Mouse (Mus musculus) mature B cell (primary cell): ENCODE results near the gene Scyl2.
"Not testable (repeated sequence)": the region's sequence is repeated elsewhere in the genome, so short reads cannot be mapped to it uniquely, and the experiment has no call there.

Experiments used
- in situ Hi-C: fragments of 300-500 bp; cut with MboI; formaldehyde crosslinking; loops from 2 replicates; pipeline ENCODE4 v1.14.3; 2019

Gene Scyl2

GRCm38 (mm10) chr10:89686139-89686808 lies at the start of gene Scyl2:
Gene Scyl2 (minus strand): TSS chr10:89686285.
- in situ Hi-C loops = no loop called here

GRCm38 (mm10) chr10:89732001-89732794 lies 46.1 kb upstream of the Scyl2 start, which contains the start of gene Actr6:
Gene Actr6 (minus strand): TSS chr10:89732295.
- in situ Hi-C loops = no loop called here

GRCm38 (mm10) chr10:89731341-89731740 lies 45.3 kb upstream of the Scyl2 start:
- in situ Hi-C loops = no loop called here

- in situ Hi-C loops = no loop called here
Measured at GRCm38 (mm10) chr10:89730386-89730785, 44.3 kb upstream of the Scyl2 start.

GRCm38 (mm10) chr10:89722247-89723195 lies 36.4 kb upstream of the Scyl2 start:
- in situ Hi-C loops = no loop called here

- in situ Hi-C loops = no loop called here
Measured at GRCm38 (mm10) chr10:89720796-89721195, 34.7 kb upstream of the Scyl2 start.

GRCm38 (mm10) chr10:89720252-89720651 lies 34.2 kb upstream of the Scyl2 start:
- in situ Hi-C loops = no loop called here

- in situ Hi-C loops = no loop called here
Measured at GRCm38 (mm10) chr10:89714910-89715309, 28.8 kb upstream of the Scyl2 start.

- in situ Hi-C loops = no loop called here
Measured at GRCm38 (mm10) chr10:89708720-89709119, 22.6 kb upstream of the Scyl2 start.

- in situ Hi-C loops = no loop called here
Measured at GRCm38 (mm10) chr10:89707397-89707796, 21.3 kb upstream of the Scyl2 start.

- in situ Hi-C loops = no loop called here
Measured at GRCm38 (mm10) chr10:89703042-89703441, 17.0 kb upstream of the Scyl2 start.

GRCm38 (mm10) chr10:89697956-89698355 lies 11.9 kb upstream of the Scyl2 start:
- in situ Hi-C loops = no loop called here

GRCm38 (mm10) chr10:89696270-89696669 lies 10.2 kb upstream of the Scyl2 start:
- in situ Hi-C loops = not testable (repeated sequence)

- in situ Hi-C loops = no loop called here
Measured at GRCm38 (mm10) chr10:89695194-89695911, 9.3 kb upstream of the Scyl2 start.

- in situ Hi-C loops = no loop called here
Measured at GRCm38 (mm10) chr10:89690021-89690420, 3.9 kb upstream of the Scyl2 start.

GRCm38 (mm10) chr10:89687455-89687854 lies 1.4 kb upstream of the Scyl2 start:
- in situ Hi-C loops = no loop called here

GRCm38 (mm10) chr10:89685391-89686138 lies 520 bp downstream of the Scyl2 start:
- in situ Hi-C loops = no loop called here

GRCm38 (mm10) chr10:89682961-89683360 lies 3.1 kb downstream of the Scyl2 start:
- in situ Hi-C loops = no loop called here

- in situ Hi-C loops = no loop called here
Measured at GRCm38 (mm10) chr10:89682157-89682556, 3.9 kb downstream of the Scyl2 start.

GRCm38 (mm10) chr10:89681706-89682105 lies 4.4 kb downstream of the Scyl2 start:
- in situ Hi-C loops = no loop called here

GRCm38 (mm10) chr10:89680517-89680916 lies 5.6 kb downstream of the Scyl2 start:
- in situ Hi-C loops = no loop called here
